Mouse (Mus musculus) CH12F3 (cell line): ENCODE results near the gene Bcl2l11.
"Not testable (repeated sequence)": the region's sequence is repeated elsewhere in the genome, so short reads cannot be mapped to it uniquely, and the experiment has no call there.

Experiments used
- in situ Hi-C: fragments of 300-500 bp; cut with MboI; formaldehyde crosslinking; loops from 2 replicates; pipeline ENCODE4 v1.14.3; 2020; ENCODE audit warnings: low sequenced_read_pairs

The Bcl2l11 gene

DNA sequence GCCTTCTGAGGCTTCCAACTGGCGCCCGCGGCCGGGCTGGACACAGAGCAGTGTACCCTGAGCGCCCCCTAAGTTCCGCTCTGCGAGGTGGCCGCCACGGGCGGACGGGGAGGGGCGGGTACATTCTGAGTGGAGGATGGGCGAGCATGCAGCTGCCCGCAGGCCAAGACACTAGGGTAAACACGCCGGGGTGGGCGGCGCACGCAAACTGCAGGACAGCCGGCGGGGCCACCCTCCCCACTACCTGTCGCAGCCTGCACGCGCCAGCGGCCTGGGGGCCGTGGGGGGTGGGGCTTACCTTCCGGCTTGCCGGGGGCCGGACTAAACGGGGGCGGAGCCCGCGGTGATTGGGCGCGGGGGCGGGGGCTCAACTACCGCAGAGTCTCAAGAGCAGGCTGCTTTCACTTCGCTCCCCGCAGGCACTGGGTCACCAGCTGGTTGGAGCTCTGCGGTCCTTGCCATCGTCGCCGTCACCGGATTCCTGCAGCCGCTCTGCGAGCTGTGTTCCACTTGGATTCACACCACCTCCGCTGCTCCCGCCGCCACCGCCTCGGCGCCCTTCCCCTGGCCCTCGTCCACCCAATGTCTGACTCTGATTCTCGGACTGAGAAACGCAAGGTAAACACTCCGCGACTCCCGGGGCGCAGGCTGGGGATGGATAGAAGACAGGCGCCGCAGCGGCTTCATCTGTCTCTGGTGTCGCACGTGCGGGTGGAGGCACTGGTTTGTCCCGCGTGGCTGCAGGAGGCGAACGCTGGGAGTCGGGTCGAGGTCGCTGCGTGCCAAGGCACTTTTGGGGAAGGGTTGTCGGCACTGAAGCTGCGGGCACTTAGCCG lies at the start of gene Bcl2l11:
Gene Bcl2l11, plus strand, starts transcription at position 404 of the 836 bp plus-strand sequence.
- in situ Hi-C loops = no loop called here

DNA sequence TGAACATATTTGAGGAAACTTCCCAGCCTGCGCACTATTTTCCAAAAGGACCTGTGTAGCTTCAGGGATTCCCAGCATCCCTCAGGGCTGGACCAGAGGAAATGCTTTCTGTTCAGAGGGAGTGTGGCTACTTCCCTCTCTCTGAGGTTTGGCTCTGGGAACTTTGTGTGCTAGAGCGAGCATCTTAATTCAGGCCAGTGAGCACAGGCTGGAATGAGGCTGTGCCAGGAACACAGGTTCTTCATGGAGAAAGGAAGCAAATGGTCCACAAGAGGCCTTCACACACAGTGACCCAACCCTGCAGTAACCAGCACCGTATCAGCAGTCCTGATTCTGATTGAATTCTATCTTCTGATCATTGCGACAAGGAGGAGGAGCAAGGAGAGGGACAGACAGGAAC lies 48.9 kb upstream of the Bcl2l11 start:
- in situ Hi-C loops = no loop called here

DNA sequence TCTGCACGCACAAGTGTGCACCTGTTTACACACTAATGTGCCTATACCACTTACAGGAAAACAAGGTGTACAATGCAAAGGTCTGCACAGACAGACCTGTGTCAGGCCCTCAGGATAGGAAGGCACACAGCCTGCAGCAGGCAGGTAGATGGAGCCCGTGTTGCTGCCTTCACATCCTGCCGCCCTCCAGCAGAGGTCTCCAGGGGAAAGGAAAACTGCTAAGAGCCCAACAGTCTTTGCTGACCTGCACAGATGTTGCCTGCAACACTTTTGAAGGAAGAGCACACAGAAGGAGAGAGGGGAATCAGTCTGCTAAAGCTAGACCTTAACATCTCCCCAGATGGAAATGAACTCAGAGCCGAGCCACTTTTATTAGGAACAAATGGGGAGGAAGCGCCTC lies 47.0 kb upstream of the Bcl2l11 start:
- in situ Hi-C loops = no loop called here

DNA sequence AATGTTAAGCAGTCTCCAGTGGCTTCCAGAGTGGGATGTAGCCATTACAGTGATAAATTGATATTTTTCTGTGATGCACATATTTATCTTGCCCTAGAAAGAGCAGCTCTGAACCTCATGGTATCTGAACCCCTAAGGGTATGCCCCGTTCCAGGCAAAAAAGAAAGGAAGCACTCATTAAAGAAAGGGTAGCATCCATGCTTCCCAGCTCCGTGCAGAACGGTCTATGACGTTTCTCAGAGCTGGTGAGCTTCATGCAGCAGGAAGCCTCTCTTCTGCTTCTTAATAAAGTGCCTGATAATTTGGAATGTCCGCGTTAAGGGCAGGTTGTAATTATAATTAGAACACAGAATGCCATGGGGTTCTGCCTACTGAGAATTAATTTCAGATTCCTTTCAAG lies 46.5 kb upstream of the Bcl2l11 start:
- in situ Hi-C loops = no loop called here

DNA sequence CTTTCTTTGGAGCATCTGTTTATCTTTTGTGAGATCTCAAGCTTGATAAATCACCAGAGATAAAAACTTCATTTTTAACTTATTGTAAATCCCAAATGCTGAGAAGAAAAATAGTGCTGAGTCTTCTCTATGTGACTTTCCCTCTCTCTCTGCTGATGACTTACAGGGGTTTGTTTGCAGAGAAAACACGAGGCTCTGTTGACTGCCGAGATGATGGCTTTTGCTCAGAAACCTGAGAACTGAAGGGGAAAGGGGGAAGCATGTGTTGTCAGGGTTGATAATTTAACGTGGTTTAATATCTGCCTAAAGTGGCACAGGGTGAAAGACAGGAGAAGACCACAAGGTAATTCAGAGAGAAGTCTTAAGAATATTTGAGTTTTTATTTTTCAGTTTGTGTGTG lies 42.0 kb upstream of the Bcl2l11 start:
- in situ Hi-C loops = no loop called here

DNA sequence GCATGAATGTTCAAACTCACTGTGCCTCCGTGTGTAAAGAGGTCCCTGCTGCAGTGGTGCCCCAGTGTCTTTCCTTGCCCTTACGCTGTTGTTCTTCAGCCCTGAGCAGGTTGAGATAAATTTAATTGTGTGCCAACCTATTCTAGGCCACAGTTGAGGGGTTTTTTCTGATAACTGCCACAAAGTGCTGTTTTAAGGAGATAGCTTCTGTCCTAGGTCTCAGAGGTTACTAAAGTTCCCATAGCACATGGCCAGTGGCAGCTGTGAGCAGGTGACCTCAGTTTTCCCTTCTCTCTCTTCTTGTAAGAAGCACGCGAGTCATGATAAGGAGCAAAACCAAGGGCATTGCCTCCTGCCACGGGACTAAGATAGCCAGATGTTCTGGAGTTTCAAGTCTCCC lies 41.2 kb upstream of the Bcl2l11 start:
- in situ Hi-C loops = no loop called here

DNA sequence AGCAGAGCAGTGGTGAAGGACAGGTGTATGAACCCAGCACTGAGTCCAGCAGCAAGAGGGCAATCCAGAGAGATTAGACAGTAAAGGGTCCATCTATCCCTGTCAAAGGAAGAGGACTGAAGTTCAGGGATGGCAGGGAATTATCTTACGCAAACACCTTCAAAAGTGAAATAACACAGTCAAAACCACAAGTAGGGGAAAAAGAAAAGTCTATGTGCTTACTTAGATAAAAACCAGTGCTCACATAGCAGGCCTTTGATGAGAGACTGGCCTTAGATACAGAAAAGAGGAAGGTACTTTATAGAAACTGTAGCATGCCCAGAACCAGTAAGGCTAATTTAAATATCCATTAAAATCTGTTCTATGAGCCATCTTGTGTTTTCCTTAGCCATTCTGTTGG lies 40.4 kb upstream of the Bcl2l11 start:
- in situ Hi-C loops = no loop called here

DNA sequence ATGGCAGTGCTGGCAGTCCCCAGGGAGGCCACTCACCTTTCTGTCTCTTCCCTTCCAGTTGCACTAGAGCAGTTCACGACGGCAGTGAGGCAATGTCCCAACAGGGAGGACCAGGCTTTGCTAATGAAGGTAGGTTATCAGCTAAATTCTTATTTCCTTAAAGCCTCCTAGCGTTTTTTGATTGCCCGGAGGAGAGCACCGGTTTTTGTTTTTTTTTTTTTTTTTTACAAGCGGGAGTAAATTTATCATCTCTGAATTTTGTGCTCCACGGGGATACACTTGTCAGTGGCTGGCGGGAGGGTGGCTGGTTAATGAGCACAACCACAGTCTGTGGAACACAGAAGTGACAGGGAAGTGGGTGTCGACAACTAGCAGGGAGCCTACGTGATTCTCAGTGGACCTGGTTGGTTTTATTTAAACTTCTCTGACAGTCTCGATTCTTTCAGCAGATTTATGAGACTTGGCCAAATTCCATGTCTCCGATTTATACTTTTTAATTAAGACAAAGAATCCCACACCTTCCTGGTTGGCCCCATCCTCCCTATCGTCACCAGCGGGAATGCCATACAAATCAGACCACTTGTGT lies 39.4 kb upstream of the Bcl2l11 start:
- in situ Hi-C loops = no loop called here

DNA sequence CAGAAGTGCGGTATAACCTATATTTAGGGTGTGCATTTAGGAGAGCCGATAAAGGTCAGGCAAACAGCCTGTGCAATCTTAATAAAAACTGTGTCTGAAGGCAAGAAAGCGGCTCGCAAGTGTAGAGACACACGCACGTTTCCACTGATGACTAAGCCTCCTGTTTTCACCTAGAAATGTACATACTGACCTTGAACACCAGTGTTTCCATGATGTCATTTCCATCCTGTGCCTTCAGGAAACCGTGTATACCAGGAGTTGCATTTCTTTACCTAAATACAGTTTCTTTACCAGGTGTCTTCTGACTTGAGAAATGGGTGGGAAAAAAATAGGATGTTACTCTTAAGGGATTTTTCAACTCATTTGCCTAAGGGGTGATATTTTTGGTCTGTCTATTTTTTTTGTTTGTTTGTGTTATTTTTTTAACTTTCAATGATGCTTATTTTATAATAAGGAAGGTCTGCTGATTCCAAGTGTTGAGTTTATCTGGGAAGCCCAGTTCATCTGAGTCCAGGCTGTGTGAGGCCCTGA lies 38.8 kb upstream of the Bcl2l11 start:
- in situ Hi-C loops = no loop called here

DNA sequence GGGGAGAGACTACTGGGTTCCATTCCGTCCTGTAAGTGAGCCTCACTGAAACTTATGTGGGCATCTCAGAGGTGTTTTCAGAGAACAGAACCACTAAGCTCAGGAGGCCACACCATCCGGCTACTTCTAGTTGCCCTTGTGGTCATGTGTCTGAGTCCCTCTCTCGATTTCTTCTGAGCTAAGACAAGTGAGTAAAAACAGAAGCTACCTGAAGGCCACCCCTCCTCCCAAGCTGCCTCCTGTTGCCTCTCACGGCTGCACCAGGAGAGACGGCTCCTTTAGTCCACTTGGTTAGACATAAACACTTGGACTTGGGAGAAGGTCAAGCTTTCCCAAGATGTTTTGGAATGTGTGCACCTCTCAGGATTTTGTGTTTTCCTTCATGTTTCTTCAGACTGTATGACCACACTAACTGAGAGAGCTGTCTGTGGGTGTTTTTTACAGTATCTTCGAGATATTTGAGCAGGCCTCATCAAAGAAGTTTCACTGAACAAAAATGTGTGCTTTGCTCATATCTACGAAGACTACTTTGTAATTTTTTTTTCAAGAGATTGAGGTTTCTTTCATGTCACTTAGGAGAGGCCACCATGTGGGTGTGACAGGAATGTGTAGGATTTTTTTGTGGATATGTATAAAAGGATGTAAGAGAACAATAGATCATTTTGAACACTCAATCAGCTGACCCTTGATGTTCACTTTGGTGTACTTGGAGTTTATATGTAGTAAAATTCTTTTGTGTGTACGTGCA lies 37.9 kb upstream of the Bcl2l11 start:
- in situ Hi-C loops = no loop called here

DNA sequence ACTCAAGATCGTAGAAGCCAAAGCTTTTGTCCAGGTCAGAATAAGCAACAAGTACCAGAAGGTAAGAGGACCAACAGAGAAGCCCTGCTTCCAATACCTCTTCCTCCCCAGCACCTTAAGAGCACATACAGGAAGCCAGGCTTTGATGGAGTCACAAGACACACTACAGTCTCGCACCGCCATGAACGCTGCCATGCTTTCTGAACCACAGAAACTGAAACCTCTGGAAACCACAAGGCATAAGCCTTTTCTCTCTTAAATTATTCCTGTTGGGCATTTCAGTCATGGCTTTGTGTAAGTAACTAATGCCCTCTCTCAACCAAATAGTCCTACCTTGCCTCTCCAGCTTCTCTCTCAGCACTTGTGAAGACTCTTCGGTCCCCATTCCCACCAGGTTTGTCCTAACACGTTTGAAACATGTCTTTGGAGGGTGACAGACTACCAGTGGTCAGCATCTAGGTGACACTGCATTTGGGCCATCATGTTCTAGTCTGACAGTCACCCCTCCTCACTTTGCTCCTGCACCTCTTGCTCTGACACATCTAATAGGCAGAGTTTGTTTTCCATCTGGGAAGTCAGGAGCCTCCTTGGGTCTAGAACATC lies 35.5 kb upstream of the Bcl2l11 start:
- in situ Hi-C loops = no loop called here

DNA sequence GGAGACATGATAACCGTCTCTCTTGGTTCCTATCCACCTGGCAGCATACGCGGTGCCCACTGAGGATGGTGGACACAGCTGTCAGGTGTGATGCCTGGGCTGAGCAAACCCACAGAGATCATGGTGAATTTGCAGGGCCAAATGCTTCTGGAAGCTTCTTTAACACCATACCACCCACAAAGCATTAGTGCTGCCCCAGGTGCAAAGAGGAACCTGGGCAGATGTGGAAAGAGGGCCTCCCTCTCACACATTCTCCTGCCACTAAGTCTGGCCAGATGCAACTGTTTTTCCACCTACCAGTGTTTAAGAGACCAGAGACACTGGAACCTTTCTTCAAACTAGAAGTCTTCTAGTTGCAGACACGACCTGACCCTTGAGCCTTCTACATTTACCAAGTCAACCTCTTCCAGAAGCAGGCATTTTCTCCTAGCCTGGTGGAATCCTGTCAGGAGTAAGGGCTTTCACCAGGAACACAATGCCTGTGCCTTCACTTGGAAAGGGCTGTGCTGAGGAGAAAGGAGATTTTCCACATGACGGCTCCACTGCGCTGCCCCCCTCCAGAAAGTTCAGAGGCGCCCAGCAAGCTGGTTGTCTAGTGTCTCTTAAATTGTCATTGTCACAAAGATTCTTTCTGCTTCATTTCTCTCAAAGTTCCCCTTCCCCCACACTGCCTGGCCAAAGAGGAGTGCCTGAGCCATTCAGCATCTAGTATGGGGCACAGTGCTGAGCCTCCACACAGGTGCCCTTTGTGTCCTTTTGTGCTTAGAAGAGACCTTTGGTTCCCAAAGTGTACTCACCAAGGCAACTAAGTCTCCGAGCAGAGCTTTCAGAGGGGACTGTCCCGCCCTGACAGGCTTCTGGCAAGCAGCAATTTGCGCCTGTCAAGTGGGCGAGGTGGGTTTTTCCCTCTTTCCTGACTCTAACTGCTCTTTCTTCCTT lies 34.1 kb upstream of the Bcl2l11 start:
- in situ Hi-C loops = no loop called here

DNA sequence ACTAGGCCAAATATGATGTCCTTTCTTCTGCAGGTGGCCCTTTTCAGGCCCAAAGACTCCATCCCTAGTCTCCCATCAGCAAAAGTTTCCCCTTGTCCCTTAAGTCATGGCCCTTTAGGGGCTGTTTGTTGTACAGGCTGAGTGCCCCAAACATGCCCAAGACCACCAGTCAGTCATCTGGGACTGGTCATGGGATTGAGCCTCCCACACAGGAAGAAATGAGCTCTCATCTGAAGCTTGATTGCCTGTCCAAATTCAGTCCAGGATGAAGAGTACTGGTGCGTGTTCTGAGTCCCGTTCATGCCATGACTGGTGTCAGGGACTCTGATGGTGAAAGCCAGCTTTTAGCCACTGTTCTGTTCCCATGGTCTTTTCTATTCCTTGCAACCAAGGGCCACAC lies 33.4 kb upstream of the Bcl2l11 start:
- in situ Hi-C loops = no loop called here

DNA sequence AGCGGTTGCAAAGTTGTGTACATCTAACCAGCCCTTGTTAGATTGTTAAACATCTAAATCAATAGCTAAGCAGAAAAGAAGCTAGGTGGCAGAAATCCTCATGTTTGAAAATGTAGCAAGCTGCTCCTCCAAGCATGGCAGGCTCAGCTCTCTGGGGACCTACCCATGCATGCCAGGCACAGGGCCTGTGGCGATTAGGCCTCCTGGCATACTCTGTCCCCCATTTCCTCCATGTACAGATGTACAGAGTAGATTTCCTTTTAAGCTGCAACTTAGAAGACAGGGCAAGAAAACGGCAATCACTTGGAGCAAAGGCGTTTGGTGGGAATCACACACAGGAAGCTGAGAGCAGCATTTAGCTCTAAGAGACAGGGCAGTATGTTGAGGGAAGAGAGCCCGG lies 31.6 kb upstream of the Bcl2l11 start:
- in situ Hi-C loops = no loop called here

DNA sequence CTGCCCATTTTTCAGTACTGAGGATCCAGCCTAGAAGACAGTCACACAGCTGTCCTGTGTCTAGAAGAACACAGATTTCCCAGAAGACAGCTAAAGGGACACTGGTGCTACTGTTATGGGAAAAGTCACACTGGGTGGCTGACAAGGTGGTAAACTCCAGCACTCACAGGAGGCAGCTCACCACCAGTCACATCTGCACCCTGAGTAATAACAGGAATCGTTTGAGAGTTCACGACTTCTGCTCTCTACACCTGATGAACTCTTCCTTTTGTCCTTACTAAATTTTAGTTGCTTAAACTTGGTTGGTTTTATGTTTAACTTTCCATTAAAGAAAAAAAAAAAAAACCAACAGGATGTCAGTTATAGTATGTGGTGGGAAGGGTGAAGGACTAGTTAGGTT lies 31.2 kb upstream of the Bcl2l11 start:
- in situ Hi-C loops = no loop called here

DNA sequence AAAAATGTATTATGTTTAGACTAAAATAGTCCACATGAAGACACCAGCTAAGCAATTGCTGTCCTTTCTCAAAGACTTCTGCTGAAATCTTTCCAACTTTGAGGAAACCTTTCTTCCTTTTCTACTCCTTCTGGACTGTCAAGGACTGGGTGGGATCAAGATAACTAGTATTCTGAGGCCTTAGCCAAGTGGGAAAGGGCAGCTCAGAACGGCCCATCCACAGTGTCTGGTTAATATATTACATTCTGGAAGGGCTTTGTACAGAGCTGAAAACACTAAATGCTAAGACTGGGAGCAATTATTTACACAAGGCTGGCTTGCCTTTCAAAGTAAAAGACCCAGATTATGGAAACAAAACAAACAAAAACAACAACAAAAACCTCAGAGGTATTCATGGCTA lies 30.6 kb upstream of the Bcl2l11 start:
- in situ Hi-C loops = no loop called here

DNA sequence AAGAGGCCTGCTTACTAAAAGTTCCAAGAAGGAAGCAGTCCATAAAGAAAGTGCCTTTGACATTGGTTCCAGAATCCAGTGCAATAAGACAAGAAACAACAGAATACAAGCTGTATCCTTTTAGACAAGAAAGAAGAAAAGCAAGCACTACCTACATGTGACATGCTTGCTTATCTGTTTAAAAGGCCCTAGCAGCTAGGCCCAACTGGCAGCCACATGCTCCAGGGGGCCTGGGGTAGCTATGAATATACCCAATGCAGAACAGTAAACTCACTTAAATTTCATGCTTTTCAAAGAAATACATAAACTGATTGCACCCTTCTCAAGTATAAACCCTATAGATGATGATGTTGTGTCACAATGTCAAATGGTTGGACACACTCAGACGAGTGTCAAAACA lies 29.8 kb upstream of the Bcl2l11 start:
- in situ Hi-C loops = no loop called here

DNA sequence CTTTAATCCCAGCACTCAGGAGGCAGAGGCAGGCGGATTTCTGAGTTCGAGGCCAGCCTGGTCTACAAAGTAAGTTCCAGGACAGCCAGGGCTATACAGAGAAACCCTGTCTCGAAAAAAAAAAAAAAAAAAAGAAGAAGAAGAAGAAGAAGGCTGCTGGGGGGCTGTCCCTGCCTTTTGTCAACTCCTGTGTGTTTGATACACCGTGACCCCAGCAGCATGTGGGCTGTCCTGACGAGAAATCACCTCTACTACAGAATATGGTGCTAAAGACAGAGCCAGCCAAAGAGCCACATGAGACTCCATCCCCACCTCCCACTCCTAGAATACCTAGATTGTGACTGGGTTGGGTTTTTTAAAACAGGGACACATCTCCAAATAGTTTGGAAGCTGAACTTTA lies 27.7 kb upstream of the Bcl2l11 start:
- in situ Hi-C loops = not testable (repeated sequence)

DNA sequence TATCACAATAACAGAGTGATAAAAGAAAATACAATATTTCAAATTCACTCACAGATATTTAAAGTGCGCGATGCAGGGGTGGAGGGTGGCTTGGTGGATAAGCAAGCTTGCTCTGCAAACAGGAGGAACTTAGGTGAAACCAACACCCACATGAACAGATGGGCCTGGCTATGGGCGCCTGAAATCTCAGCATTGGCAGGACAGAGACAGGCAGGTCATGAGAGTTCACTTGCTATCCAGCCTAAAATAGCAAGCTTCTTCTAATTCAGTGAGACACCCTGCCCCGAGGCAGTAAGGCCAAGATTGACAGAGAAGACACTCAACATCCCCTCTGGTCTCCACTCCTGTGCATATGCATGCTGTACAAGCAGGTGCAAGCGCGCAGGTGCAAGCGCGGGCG lies 23.8 kb upstream of the Bcl2l11 start:
- in situ Hi-C loops = loop anchor here (25.0 kb wide), 1 partner anchor 215 kb away; no protein-coding TSS in a partner anchor

DNA sequence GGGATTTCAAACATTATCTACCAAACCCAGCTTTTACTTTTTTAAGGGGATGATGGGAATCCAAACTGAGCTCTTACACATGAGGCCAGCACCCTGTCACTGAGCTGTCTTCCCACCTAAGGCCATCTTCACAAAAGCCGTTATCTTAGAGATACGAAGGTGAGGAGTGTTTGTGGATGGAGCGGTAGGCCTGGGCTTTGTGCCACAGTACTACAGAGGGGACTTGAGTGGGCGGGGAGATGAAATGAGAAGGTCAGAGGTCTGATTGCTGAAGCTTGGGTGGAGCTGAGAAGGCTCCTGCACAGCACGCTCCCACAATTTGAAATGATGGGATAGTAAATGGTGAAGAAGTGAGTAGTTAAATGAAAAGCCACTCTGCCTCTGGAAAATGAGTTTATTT lies 21.0 kb upstream of the Bcl2l11 start:
- in situ Hi-C loops = loop anchor here (25.0 kb wide), 1 partner anchor 218 kb away; no protein-coding TSS in a partner anchor
